23 mouse cellular contexts compared by ENCODE assay signal in genomic region chr6:106646945-106647344, GRCm38 (mm10).
DNase-seq lines count a peak whose midpoint lies in the region; TF ChIP-seq lines count a peak whose summit lies in the region.
"Had no signal": no experiment of that assay in that cellular context is flagged by ENCODE, and none has a peak within 500 bp of the region (broad histone marks: within the 10 kb centered on the region; RNA-seq: fewer than 3 reads in every experiment).

No protein-coding gene starts in this region.

- H3K4me1 ChIP-seq in CH12.LX (ENCODE audit: control insufficient read depth in 1 of 2, insufficient read depth in 2 of 2): peaks cover 0 to 3% of the 10 kb centered on the region in 2 experiments; a peak in 1 of 4 replicates
- H3K4me1 ChIP-seq in ES-Bruce4 (ENCODE audit: control insufficient read depth, insufficient read depth, low read length): no peaks in the 10 kb centered on the region
- H3K4me1 ChIP-seq: heart, embryonic 12.5 days; heart, embryonic 15.5 days; hindbrain, embryonic 13.5 days; intestine, embryonic 15.5 days had no signal

- no peaks in the 10 kb centered on the region for H3K36me3 ChIP-seq in CH12.LX (replicated peaks in 1 of 2; ENCODE audit: control insufficient read depth in 1 of 2, insufficient read depth in 1 of 2, low read length in 1 of 2)
- no peaks in the 10 kb centered on the region for H3K36me3 ChIP-seq in ES-Bruce4 (ENCODE audit: control insufficient read depth, insufficient read depth, low read length, poor library complexity, severe bottlenecking)
- H3K36me3 ChIP-seq: forebrain, embryonic 10.5 days; heart, embryonic 12.5 days; heart, embryonic 15.5 days; hindbrain, embryonic 10.5 days; hindbrain, embryonic 13.5 days; intestine, embryonic 15.5 days had no signal

- peak overlapping the region; percentile 34 for H3K4me2 ChIP-seq in CH12.LX (ENCODE audit: insufficient read depth, low read depth, poor library complexity, severe bottlenecking)
- H3K4me2 ChIP-seq: heart, embryonic 12.5 days; heart, embryonic 15.5 days; hindbrain, embryonic 13.5 days; intestine, embryonic 15.5 days had no signal

- H3K9me3 ChIP-seq in CH12.LX (replicated peaks; ENCODE audit: low read length) (no peaks in the 10 kb centered on the region), ES-Bruce4 (replicated peaks; ENCODE audit: control insufficient read depth, insufficient read depth, low read length, poor library complexity, severe bottlenecking) (no peaks in the 10 kb centered on the region)
- H3K9me3 ChIP-seq: forebrain, embryonic 10.5 days; heart, embryonic 12.5 days; heart, embryonic 15.5 days; hindbrain, embryonic 10.5 days; hindbrain, embryonic 13.5 days; intestine, embryonic 15.5 days had no signal

- no peak overlapping the region for H3K4me3 ChIP-seq in CH12.LX (replicated peaks in 1 of 3; ENCODE audit: low read depth in 2 of 3, low read length in 2 of 3, poor library complexity in 1 of 3)
- H3K4me3 ChIP-seq in ES-Bruce4 (ENCODE audit: low read depth, low read length): no peak overlapping the region
- H3K4me3 ChIP-seq: forebrain, embryonic 10.5 days; heart, embryonic 12.5 days; heart, embryonic 15.5 days; hindbrain, embryonic 10.5 days; hindbrain, embryonic 13.5 days; intestine, embryonic 15.5 days had no signal

- H3K9ac ChIP-seq in CH12.LX (ENCODE audit: insufficient read depth, low read depth) (no peak overlapping the region), ES-Bruce4 (ENCODE audit: low read depth, poor library complexity, severe bottlenecking) (no peak overlapping the region)
- H3K9ac ChIP-seq: heart, embryonic 12.5 days; heart, embryonic 15.5 days; hindbrain, embryonic 13.5 days; intestine, embryonic 15.5 days had no signal

- 0 out of 4 replicates have a peak, but pooled peaks of 1 of the 2 experiments have one; percentile 23 for TF ChIP-seq CTCF in CH12.LX (conservative IDR thresholded peaks at IDR 0.05 in 1 of 2, IDR thresholded peaks at IDR 0.05 in 1 of 2; ENCODE audit: low read depth in 2 of 2, low read length in 2 of 2)
- TF ChIP-seq CTCF in ES-Bruce4 (IDR thresholded peaks at IDR 0.05; ENCODE audit: low read depth, low read length): no peak

- TF ChIP-seq EP300 in CH12.LX (IDR thresholded peaks at IDR 0.05; ENCODE audit: low read length) (no peak), ES-Bruce4 (IDR thresholded peaks at IDR 0.05; ENCODE audit: insufficient read depth, low read depth, low read length) (0 out of 2 replicates have a peak, but pooled peaks have one; percentile 25)

- H3K27ac ChIP-seq in CH12.LX (ENCODE audit: insufficient read depth, low read depth) (no peak overlapping the region), ES-Bruce4 (ENCODE audit: insufficient read depth, low read length) (no peak overlapping the region)
- H3K27ac ChIP-seq: forebrain, embryonic 10.5 days; heart, embryonic 15.5 days; hindbrain, embryonic 10.5 days; hindbrain, embryonic 13.5 days; intestine, embryonic 15.5 days had no signal

- intact Hi-C loops in gastrocnemius, postnatal 36 days (cut with DNase I): no loop called here

- TF ChIP-seq POLR2A in CH12.LX (IDR thresholded peaks at IDR 0.05; ENCODE audit: low read depth, low read length): no peak
- TF ChIP-seq POLR2A in ES-Bruce4 (IDR thresholded peaks at IDR 0.05; ENCODE audit: insufficient read depth, low read length): no peak

- H3K27me3 ChIP-seq in CH12.LX (replicated peaks) (no peaks in the 10 kb centered on the region), ES-Bruce4 (ENCODE audit: control insufficient read depth, insufficient read depth, low read length, poor library complexity, severe bottlenecking) (no peaks in the 10 kb centered on the region)
- H3K27me3 ChIP-seq: heart, embryonic 12.5 days; heart, embryonic 15.5 days; hindbrain, embryonic 13.5 days; intestine, embryonic 15.5 days had no signal

- dilution Hi-C loops in CH12.LX (cut with MboI; ENCODE audit: extremely low pct_ligation_motif_present, extremely low pct_unique_long_range_greater_than_20kb, low sequenced_read_pairs): no loop called here

- in situ Hi-C loops in CH12.LX (cut with MboI; ENCODE audit: low pct_ligation_motif_present, low pct_unique_long_range_greater_than_20kb, low sequenced_read_pairs): no loop called here

- no peak; the same call in none of the 2 replicates for TF ChIP-seq RAD21 in CH12.LX (IDR thresholded peaks at IDR 0.05; ENCODE audit: low read depth, low read length)

- H3K79me2 ChIP-seq in CH12.LX (replicated peaks; ENCODE audit: control insufficient read depth, extremely low read depth, insufficient read depth, poor library complexity, severe bottlenecking): no peaks in the 10 kb centered on the region

- DNase-seq in CH12.LX (ENCODE audit: extremely low read depth) (no peak), R1 (ENCODE audit: low read depth, low spot score) (peak; percentile 84)
- DNase-seq in gastrocnemius, postnatal 4 days (ENCODE audit: low spot score in 2 of 2): no peak
- no peak for DNase-seq in gastrocnemius, postnatal 36 days
- no peak for DNase-seq in spleen, postnatal 4 days (ENCODE audit: low spot score in 2 of 2)
- DNase-seq: adrenal gland, adult 8-10 months; adrenal gland, postnatal 25 days; cerebellum, adult 11-12 months; cerebellum, adult 8-10 months; cerebellum, postnatal 10 days; cerebellum, postnatal 36 days; embryo, embryonic 11 days; gastrocnemius, postnatal 25 days; heart, postnatal 10 days; heart, postnatal 36 days; kidney, adult 11 months had no signal

TF ChIP-seq in CH12.LX, 34 proteins besides CTCF, POLR2A, EP300 and RAD21:
- TF ChIP-seq CHD1 (IDR thresholded peaks at IDR 0.05; ENCODE audit: low read depth, low read length): no peak
- TF ChIP-seq MAZ (IDR thresholded peaks at IDR 0.05; ENCODE audit: low read depth, low read length): no peak
- TF ChIP-seq ZKSCAN1 (IDR thresholded peaks at IDR 0.05; ENCODE audit: borderline replicate concordance, low read depth, low read length): no peak
- no peak for TF ChIP-seq E2F4 (IDR thresholded peaks at IDR 0.05; ENCODE audit: insufficient replicate concordance, low read depth, low read length)
- no peak for TF ChIP-seq GABPA (IDR thresholded peaks at IDR 0.05; ENCODE audit: insufficient replicate concordance, low read depth, low read length)
- no peak for TF ChIP-seq PAX5 (IDR thresholded peaks at IDR 0.05; ENCODE audit: low read length)
- TF ChIP-seq CHD2 (IDR thresholded peaks at IDR 0.05; ENCODE audit: low read length): no peak
- no peak for TF ChIP-seq ELF1 (IDR thresholded peaks at IDR 0.05; ENCODE audit: low read depth, low read length)
- TF ChIP-seq JUND (conservative IDR thresholded peaks at IDR 0.05; ENCODE audit: low read depth, low read length): no peak
- no peak for TF ChIP-seq TBP (conservative IDR thresholded peaks at IDR 0.05; ENCODE audit: low read depth, low read length)
- no peak for TF ChIP-seq KAT2A (IDR thresholded peaks at IDR 0.05; ENCODE audit: insufficient replicate concordance, low read length)
- TF ChIP-seq TCF12 (IDR thresholded peaks at IDR 0.05; ENCODE audit: low read depth, low read length): no peak
- TF ChIP-seq ETS1 (conservative IDR thresholded peaks at IDR 0.05; ENCODE audit: low read depth, low read length): no peak
- no peak for TF ChIP-seq MEF2A (IDR thresholded peaks at IDR 0.05; ENCODE audit: borderline replicate concordance, low read depth, low read length)
- no peak for TF ChIP-seq HCFC1 (IDR thresholded peaks at IDR 0.05; ENCODE audit: low read depth, low read length)
